ENCODE assay signal across 27 mouse cellular contexts in the genomic region with DNA sequence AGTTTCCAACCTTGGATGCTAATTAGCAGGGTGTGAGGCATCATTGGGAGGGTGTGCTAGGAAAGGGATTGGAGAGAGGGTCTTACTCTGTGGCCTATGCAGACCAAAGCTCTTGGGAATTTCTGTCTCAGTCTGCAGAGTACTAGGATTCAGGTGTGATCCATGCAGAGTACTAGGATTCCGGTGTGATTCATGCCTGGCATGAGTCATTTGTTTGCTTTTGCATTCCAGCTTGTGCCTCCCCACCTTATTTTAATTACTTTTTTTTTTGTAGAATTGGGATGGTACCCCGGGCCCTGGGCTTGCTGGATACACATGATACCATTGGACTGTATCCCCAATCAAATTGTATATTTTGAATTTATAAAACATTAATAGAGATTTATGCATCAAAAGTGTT.
"Had no signal": no experiment of that assay in that cellular context is flagged by ENCODE, and none has a peak within 500 bp of the region (broad histone marks: within the 10 kb centered on the region; RNA-seq: fewer than 3 reads in every experiment).

No protein-coding gene starts in this region.

- H3K9ac ChIP-seq: heart, embryonic 13.5 days; heart, embryonic 15.5 days; hindbrain, embryonic 13.5 days; hindbrain, embryonic 15.5 days; kidney, embryonic 15.5 days; limb, embryonic 13.5 days; limb, embryonic 15.5 days; liver, embryonic 13.5 days had no signal

- H3K4me2 ChIP-seq: heart, embryonic 11.5 days; heart, embryonic 13.5 days; heart, embryonic 15.5 days; hindbrain, embryonic 13.5 days; hindbrain, embryonic 15.5 days; kidney, embryonic 15.5 days; limb, embryonic 13.5 days; limb, embryonic 15.5 days; liver, embryonic 13.5 days had no signal

- H3K4me3 ChIP-seq: gastrocnemius, adult 2 months; heart, adult 2 months; heart, embryonic 13.5 days; heart, embryonic 15.5 days; hindbrain, embryonic 13.5 days; hindbrain, embryonic 15.5 days; kidney, embryonic 15.5 days; limb, embryonic 13.5 days; limb, embryonic 15.5 days; liver, embryonic 13.5 days had no signal

- H3K27ac ChIP-seq: gastrocnemius, adult 2 months; heart, adult 2 months; heart, embryonic 13.5 days; heart, embryonic 15.5 days; hindbrain, embryonic 13.5 days; hindbrain, embryonic 15.5 days; hindbrain, postnatal 0 days; kidney, embryonic 15.5 days; kidney, postnatal 0 days; limb, embryonic 13.5 days; limb, embryonic 15.5 days; liver, embryonic 13.5 days had no signal

- DNase-seq: gastrocnemius, adult 2 months; gastrocnemius, postnatal 14 days; gastrocnemius, postnatal 36 days; heart, adult 11 months; heart, adult 2 months; heart, postnatal 14 days; heart, postnatal 36 days; kidney, adult 11 months; kidney, adult 2 months; kidney, adult 9 months; kidney, postnatal 14 days; kidney, postnatal 36 days; layer of hippocampus, adult 9-11 months; layer of hippocampus, postnatal 36 days; left cerebral cortex, postnatal 4 days; liver, embryonic 13.5 days had no signal

- H3K9me3 ChIP-seq: heart, embryonic 13.5 days; heart, embryonic 15.5 days; hindbrain, embryonic 13.5 days; hindbrain, embryonic 15.5 days; kidney, embryonic 15.5 days; limb, embryonic 13.5 days; limb, embryonic 15.5 days; liver, embryonic 13.5 days had no signal

- H3K27me3 ChIP-seq: heart, embryonic 13.5 days; heart, embryonic 15.5 days; hindbrain, embryonic 13.5 days; hindbrain, embryonic 15.5 days; kidney, embryonic 15.5 days; limb, embryonic 13.5 days; limb, embryonic 15.5 days; liver, embryonic 13.5 days had no signal

- ATAC-seq: hindbrain, postnatal 0 days; intestine, embryonic 16.5 days had no signal

- H3K36me3 ChIP-seq: heart, embryonic 13.5 days; heart, embryonic 15.5 days; hindbrain, embryonic 13.5 days; hindbrain, embryonic 15.5 days; kidney, embryonic 15.5 days; limb, embryonic 13.5 days; limb, embryonic 15.5 days; liver, embryonic 13.5 days had no signal
